Mouse (Mus musculus) cerebellum, adult 9-11 months (tissue): ENCODE results near the gene Lix1l.
"Not testable (repeated sequence)": the region's sequence is repeated elsewhere in the genome, so short reads cannot be mapped to it uniquely, and the experiment has no call there.

Source experiments
- DNase-seq: peaks from one replicate; pipeline ENCODE4 v3.0.0; 2022

The Lix1l gene

DNA sequence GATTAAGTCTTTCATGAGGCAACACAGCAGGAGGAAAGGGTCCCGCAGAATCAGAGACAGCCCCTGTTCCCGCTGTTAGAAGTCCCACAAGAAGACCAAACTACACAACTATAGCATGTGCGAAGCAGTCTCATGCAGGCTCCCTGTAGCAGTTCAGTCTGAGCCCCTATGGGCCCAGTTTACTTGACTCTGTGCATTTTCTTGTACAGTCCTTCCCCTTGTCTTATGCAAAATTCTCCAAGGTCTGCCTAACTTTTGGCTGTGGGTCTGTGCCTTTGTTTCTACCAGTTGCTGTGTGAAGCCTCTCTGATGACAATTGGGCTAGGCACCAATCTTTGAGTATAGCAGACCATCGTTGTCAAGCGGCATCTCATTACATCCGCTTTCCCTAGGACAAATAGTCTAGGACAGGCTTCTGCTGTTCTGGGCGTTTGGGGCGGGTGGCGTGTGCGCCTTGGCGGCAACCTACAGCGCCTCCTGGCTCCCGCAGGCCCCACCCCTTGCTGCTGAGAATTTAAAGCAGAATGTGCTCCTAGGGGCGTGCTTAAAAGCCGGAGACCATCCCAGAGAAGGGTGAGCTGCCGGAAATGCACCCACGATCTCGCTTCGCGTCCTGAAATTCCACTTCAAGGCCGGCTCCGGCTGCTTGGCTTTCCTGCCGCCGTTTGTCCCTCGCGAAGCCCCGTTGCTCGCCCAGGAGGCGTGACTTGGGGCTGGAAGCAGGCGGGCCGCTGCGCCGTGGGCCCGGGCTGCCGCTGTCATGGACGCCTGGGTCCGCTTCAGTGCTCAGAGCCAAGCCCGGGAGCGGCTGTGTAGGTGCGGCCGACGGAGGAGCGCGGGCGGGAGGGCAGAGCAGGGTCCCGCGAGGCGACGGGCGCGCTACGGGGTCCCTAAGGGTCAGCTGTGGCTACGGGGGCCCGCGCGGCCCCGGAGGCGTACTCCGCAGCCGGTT is 34.3 kb downstream of the Lix1l start, which contains the start of the genes Pex11b and Gm42957:
Gene Pex11b (plus strand): TSS at position 449 of the 952 bp plus-strand sequence.
Gene Gm42957 (plus strand): TSS at position 547 of the 952 bp plus-strand sequence.
- DNase-seq = peak; percentile 85

DNA sequence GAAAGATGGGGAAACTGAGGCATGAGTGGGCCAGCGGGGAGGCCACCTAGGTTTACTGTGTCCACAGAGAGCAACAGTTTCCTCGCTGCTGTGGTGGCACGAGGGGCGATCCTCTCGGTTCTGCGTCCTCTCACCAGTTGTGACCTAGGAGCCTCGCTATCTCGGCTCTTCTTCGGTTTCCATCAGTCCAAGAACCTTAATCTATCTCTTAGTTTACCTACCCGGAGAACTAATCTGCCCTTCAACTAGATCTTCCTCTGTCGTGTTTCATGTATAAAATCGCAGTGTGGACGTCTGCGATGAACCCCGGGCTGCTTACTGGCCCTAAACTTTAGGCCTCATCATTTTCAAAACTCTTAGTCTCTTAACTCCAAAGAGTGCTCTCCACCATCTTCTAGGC is 35.0 kb downstream of the Lix1l start:
- DNase-seq = no peak

DNA sequence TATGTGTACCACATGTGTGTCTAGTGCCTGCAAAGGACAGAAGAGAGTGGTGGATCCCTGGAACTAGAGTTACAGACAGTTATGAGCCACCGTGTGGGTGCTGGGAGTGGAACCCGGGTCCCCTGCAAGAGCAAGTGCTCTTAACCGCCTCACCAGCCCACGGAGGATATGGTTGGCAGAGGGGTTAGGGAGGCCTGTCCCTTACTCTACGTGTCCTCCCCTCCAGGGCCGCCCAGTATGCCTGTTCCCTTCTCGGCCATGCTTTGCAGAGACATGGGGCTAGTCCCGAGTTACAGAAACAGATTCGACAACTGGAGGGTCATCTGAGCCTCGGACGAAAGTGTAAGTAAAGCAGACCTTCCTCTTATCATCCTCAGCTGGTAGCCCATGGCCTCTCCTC is 35.5 kb downstream of the Lix1l start:
- peak; percentile 27 for DNase-seq

DNA sequence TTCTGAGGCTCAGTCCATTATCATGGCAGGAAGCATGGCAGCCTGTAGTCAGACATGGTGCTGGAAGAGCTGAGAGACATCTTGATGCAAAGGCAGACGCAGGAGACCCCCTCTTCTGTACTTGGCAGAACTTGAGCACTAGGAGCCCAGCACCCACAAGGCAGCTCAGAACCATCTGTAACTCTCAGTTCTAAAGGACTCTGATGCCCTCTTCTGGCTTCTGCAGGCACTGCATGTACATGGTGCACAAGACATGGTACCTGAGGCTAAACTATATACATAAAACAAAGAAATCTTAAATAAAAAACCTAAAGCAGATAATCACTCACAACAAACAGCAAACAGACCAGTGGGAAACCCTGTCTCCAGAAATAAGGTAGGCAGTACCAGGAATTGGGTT is 38.3 kb downstream of the Lix1l start:
- DNase-seq = peak; percentile 52

DNA sequence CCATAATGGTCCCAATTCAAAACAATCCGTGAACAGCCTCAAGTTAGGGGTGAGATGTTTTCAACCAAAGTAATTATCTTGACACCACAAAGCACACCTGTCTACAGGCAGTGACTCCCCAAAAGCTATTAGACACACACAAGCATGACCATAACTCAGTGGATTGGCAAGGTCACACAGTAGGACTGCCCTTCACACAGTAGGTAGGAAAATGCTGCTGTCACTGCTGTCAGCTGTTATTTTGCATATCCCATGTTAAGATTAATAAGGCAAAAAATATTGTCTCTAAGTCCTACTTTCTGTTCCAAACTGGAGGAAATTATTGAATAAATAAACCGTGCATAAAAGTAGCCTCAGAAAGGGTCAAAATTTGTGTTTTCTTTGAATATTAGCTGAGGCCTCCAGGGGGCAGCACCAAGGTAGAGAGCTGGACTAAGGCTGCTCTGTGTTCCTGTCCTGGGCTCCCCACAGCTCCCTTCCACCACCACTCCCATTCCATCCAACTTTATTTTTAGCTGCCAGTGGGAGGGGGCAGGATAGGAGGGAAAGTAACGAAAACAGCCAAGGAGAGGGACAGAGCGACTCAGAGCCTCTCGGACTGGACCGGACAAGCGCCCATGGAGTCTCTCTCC is 44.2 kb downstream of the Lix1l start, which contains the start of gene Itga10:
Gene Itga10 (plus strand): TSS at position 567 of the 632 bp plus-strand sequence.
- peak; percentile 41 for DNase-seq

DNA sequence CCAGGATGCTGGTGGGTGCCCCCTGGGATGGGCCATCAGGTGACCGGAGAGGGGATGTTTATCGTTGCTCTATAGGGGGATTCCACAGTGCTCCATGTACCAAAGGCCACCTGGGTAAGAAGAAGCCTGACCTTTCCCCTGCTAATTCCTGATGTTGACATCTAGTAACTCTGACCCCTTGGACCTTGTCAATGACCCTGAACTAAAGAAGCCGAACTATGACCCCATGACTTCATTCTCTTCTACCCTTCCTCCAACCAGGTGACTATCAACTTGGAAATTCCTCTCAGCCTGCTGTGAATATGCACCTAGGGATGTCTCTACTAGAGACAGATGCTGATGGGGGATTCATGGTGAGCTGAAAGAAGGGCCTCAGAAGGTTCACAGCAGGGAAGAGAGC is 46.4 kb downstream of the Lix1l start:
- DNase-seq = no peak

DNA sequence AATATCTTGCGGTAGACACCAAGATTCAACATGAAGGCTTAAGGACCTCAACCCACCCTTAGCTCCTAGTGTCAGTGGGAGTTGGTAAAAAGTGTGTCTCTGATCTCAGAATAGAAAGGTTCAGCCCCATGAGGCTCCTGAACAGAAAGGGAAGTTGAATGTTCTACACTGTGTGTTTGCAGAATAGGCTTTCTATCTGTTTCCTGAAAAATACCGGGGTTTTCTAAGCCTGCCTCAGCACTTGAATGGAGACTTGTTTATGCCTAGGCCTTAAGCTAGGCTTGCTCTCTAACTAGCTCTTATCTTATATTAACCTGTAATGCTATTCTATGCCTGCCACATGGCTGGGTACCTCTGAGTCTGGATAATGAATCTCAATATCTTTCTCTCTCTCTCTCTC is 60.0 kb downstream of the Lix1l start:
- DNase-seq = no peak

DNA sequence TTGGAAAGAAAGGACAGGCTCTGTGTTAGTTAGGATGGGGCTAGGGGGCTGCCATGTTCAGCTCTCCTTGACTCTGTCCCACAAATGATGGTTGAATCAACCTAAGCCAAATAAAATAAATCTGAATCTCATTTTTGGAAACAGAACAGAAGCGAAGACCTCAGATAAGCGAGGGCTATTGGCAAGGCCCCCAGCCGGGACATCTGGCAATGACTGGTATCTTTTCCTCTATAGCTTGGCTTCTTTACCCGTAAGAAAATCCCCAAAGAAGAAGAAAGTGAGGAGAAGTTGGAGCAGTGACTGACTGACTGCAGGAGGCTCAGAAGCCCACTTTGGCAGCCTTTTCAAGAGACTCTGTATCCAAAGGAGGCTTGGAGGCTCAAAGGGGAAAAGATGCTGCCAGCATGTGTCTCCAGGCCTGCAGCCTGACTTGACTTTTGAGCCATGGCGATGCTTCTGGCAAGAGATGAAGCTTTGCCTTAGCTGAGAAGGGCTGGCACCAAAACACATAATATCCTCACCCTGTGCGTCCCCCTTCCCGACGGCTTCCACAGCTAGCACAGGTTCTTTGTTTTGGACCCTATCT is 61.9 kb downstream of the Lix1l start:
- DNase-seq = peak; percentile 45

DNA sequence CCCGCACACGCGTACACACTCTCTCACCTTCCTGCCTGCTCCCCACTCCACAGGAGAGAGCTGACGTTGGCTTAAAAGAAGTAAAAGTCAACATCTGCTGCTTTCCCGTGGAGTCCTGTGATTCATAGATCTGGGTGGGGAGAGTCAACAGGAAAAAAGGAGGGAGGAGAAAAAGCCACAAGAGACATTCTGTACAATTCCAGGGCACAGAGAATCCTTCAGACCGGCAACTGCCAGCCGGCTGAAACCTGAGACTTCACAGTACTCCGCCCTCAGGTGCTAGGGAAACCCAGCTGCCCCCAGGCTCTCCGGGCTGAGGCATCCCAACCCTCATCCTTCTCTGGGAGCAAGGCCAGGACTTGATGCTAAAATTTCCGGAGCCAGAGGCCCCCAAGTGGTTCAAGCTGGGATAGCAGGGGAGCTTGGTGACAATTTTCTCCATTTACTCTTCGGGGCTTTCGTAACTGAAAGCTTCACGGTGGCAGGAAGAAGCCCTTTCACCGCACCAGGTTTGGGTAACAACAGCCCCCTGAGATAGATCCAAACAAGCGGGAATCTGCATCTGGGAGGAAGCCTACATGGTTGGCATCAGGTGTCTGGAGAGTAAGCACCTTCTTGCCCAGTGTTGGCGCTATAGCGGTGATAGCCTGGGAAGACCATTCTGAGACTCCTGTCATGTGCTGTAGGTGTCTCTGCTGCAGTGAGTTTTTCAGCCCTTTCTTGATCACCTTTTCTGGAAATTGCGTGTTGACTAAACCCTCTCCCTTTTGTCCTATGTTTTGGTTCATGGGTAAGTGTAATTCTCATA is 62.7 kb downstream of the Lix1l start:
- peak; percentile 88 for DNase-seq

DNA sequence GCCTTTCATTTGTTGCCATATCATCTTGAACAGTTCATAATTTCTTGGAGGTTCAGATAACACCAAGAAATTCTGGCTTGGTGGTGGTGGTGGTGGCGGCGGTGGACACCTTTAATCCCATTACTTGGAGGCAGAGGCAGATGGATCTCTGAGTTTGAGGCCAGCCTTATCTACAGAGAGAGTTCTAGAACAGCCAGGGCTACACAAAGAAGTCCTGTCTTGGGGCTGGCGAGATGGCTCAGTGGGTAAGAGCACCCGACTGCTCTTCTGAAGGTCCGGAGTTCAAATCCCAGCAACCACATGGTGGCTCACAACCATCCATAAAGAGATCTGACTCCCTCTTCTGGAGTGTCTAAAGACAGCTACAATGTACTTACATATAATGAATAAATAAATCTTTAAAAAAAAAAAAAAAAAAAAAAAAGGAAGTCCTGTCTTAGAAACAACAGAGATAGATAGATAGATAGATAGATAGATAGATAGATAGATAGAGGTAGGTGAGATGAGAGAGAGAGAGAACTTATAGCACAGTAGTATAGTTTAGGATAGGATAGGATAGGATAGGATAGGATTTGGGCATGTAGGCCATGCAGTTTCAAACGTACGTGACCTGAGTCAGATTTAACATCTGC is 64.9 kb downstream of the Lix1l start:
- not testable (repeated sequence) for DNase-seq

DNA sequence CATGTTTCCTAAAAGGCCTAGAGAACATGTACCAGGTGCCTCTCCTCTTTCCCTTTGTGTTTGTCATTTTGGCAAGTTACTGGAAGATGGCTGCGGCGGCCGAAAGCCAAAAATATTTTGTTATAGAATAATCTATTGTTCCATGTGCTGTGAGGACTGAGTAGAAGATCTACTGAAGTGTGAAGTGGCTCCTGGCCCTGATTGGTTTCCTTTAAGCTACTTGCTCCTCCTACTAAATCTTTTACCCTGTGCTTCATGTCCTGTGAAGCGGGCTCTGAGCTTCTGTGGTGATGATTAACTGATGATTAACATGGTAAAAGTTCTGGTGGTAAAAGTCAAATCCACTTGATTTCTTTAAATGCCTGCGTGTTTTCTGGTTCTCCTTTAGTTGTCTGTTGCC is 66.0 kb downstream of the Lix1l start:
- no peak for DNase-seq

DNA sequence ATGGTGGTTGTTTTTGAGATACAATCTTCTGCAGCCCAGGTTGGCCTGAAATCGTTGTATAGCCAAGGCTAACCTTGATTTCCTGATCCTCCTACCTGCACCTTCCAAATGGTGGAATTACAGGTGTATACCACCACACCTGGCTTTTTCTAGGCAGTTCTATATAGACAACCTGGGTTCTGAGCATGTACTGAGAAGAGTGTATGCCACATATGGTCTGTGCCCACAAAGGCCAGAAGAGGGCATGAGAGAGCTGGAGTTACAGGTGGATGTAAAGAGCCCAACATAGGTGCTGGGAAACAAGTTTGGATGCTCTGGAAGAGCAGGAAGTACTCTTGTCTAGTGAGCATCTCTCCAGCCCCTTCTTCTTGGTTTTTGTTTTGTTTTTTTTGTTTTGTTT is 66.4 kb downstream of the Lix1l start:
- no peak for DNase-seq

DNA sequence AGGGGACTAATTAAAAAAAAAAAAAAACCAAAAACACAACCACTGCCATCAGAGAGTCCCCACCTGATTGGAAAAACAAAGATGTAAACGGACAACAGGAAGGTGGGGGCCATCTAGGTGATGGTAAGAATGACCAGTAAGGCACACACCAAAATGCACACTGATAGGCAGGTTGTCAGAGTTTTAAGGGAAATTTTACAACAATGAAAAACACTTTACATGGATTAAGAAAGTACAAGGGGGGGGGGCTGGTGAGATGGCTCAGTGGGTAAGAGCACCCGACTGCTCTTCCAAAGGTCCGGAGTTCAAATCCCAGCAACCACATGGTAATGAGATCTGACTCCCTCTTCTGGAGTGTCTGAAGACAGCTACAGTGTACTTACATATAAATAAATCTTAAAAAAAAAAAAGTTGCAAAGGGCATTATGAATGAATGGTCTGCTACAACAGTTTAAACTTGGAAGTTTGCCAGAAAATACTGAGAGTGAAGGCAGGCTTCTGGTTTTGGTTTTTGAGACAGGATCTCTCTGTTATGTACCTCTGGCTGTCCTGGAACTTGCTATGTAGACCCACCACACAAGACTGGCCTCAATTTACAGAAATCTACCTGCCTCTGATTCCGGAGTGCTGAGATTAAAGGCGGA is 67.6 kb downstream of the Lix1l start:
- no peak for DNase-seq

DNA sequence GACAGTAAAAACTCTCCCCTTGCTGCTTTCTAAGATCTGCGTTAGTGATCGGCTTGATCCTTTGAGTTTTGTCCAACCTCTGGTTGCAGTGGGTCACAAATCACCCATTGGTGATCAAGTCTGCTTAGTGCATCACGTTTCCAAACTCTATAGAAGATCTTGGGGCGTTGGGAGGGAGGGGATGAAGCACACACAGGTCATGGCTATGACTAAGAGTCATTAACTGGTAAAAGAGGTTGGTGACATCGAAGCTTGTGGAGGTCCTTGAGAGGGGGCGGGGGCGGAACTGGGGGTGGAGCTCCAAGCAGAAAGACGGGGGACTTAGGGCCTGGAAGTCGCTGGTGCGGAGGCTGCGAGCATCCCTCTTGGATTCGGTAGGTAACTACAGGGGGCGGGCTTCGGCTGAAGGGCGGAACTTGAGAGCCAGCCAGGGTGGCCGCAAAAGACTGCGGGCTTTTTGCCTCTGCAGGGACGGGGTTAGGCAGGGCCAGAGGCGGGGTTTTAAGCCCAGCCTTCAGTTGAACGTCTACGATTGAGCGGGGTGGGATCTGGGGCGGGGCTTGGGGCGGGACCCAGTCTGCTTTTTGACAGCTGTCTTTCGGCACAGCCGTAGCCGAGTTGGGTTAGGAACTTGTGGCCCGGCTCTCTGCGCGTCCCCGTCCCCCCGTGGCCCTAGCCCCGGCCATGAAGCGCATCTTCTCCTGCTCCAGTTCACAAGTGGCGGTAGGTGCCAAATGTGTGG is 68.9 kb downstream of the Lix1l start, which contains the start of gene Ankrd35:
Gene Ankrd35 (plus strand): TSS at position 405 of the 742 bp plus-strand sequence.
- DNase-seq = peak; percentile 89

DNA sequence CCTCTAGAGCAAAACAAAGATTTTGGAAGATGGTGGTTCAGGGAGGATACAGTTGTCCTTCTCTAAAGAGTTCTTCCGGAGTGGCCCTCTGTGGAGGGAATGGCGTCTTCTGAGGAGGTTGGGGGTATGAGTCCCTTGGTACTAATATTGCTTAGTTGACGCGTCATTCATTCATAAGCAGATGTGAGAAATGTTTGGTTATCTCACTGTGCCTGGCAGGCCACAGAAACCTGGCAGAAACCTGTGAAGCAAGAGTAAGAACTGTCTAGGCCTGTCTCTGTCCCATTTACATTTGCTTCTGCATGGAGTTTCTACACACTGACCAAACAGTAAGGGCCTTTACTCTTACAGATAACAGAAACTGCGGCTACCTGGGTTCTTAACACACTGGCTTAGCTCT is 70.6 kb downstream of the Lix1l start:
- DNase-seq = no peak

DNA sequence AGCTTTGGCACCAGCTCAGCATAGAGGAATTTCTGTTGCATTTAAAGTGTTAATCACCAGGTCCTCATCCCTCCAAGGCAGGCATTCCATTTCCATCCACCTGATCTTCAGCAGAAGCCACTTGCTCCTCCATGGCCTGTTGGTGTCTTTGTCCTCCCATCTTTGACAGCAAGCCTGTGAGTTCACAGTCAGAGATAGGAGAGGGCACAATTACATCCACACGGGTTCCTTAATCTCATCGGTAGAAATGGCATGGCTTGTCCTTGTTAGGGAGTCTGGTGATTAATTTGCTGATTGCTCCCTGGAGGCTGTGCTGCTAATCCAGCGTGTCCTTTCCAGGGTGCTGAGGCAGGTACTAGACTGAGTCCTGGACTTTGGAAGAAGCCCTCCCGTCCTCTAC is 72.6 kb downstream of the Lix1l start:
- no peak for DNase-seq

DNA sequence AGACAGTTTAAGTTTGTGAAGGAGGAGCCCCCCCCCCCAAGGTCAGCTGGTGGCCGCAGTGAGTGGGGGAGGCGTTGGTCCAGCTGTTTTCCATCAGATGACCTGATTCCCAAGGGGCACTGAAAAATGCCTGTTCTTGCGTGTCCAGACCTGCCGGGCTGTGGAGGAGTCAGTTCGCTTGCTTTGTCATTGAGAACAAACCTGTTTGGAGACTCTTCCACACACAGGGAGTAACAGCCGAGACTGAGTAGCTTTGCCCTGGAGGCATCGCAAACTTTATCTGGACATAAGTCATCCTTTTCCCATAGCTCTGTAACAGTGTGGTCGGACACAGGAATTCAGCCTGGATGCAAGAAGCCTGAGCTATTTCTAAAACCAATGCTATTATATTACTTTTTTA is 73.5 kb downstream of the Lix1l start:
- DNase-seq = no peak

DNA sequence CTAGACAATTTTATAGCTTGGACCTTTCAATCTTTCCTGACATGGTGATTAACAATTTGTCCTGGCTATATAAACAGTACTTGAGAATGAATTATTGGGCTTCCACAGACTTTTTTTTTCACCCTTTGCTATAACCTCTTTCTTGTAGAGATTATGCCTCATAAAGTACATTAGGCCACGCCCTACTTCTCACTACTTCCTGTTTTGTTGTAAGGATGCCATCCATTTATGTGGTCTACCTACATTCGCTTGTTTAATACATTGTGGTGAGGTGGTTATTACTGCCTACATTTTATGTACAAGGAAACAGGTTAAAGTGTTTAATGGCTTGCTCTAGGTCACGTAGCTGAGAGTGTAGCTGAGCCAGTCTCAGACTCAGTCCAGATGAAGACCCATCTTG is 74.2 kb downstream of the Lix1l start:
- no peak for DNase-seq

DNA sequence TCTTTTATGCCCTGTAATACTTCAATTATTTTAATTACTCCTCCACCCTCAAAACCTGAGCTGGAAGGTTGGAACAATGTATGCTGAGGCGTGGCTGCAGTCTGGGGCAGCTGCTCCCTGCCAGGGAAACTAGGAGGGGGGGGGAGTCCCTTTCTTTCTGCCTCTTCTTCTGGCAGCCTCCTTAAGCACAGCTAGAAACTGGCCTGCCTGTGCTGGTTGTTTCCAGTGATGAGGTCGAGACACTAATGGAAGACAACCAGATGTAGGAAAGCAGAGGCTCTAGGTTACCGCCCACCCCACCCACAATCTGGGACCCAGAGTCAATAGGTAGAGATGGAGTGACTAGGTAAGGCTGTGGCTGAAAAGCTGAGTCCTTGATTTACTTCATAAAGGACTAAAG is 74.7 kb downstream of the Lix1l start:
- DNase-seq = no peak
